Mouse (Mus musculus) olfactory bulb, adult 2 months (tissue): Measurements from ENCODE around the gene Hif1an. TPM values are rescaled to one million over a fixed set of nuclear protein-coding genes. Genes with fewer than 3 reads are reported as not detected.

Experiments
- H3K27ac ChIP-seq: fragments of 200-500 bp; 2 replicates; pipeline ENCODE4 v1.5.1; 2012; ENCODE audit warnings: low read depth, low read length; ENCODE audit not compliant: insufficient read depth
- H3K4me1 ChIP-seq: fragments of 200-500 bp; 2 replicates; pipeline ENCODE4 v1.6.1; 2012; ENCODE audit warnings: low read length; ENCODE audit not compliant: control insufficient read depth, insufficient read depth
- H3K4me3 ChIP-seq: fragments of 200-500 bp; 2 replicates; pipeline ENCODE4 v1.5.1; 2012; ENCODE audit warnings: mild to moderate bottlenecking, low read depth, low read length, moderate library complexity; ENCODE audit not compliant: insufficient read depth
- CTCF ChIP-seq: fragments of 200-500 bp; IDR thresholded peaks from 2 replicates; pipeline ENCODE4 v1.5.1; 2012; ENCODE audit warnings: low read depth, mild to moderate bottlenecking, low read length, moderate library complexity; ENCODE audit not compliant: insufficient read depth
- POLR2A ChIP-seq: fragments of 200-500 bp; IDR thresholded peaks from 2 replicates; pipeline ENCODE4 v1.6.1; 2012; ENCODE audit warnings: mild to moderate bottlenecking, low read depth, low read length, moderate library complexity; ENCODE audit not compliant: insufficient read depth
- WGBS: fragments of 180-500 bp; shearing (Covaris S2); methylation state at CpG from one replicate; pipeline ENCODE4 v1.1.7; 2018; 5-methylcytosine and 5-hydroxymethylcytosine counted together
- polyA plus RNA-seq: library from polyadenylated mRNA; stranded (reverse); fragments of >200 nt; gene quantifications from 2 replicates; pipeline ENCODE4 v1.2.4, GENCODE M21; 2012; ENCODE audit warnings: low replicate concordance; ENCODE audit not compliant: missing spikeins, insufficient read depth, insufficient read length

Gene Hif1an
- polyA plus RNA-seq, 1 experiment = not detected

GRCm38 (mm10) chr19:44554861-44555590 lies 7.6 kb upstream of the Hif1an start, which contains the start of gene Ndufb8:
Gene Ndufb8 (minus strand): TSS chr19:44555440.
- WGBS = under 1% methylated on average over 50 of the region's 50 CpGs
- TF ChIP-seq POLR2A (peak; percentile 90), CTCF (no peak)
- peak within 1 kb of the TSS; percentile 84 for H3K27ac ChIP-seq
- H3K4me3 ChIP-seq = peak within 1 kb of the TSS; percentile 79
- peaks cover 5% of the 10 kb centered on the region; the same call in 1 of the 2 replicates for H3K4me1 ChIP-seq

- no peak overlapping the region for H3K27ac ChIP-seq
- 68% methylated on average over 14 of the region's 14 CpGs for WGBS
- H3K4me1 ChIP-seq = peaks cover 5% of the 10 kb centered on the region
- H3K4me3 ChIP-seq = no peak overlapping the region
- TF ChIP-seq CTCF (no peak), POLR2A (no peak)
Measured at GRCm38 (mm10) chr19:44564006-44564405, 1.4 kb downstream of the Hif1an start.

- Histone ChIP-seq H3K4me3 (no peak overlapping the region), H3K4me1 (peaks cover 5% of the 10 kb centered on the region), H3K27ac (no peak overlapping the region)
- 70% methylated on average over 3 of the region's 3 CpGs for WGBS
- TF ChIP-seq POLR2A (no peak), CTCF (no peak)
Measured at GRCm38 (mm10) chr19:44567763-44568162, 5.1 kb downstream of the Hif1an start.

GRCm38 (mm10) chr19:44576275-44576674 lies 13.6 kb downstream of the Hif1an start:
- Histone ChIP-seq H3K27ac (no peak overlapping the region), H3K4me1 (no peaks in the 10 kb centered on the region), H3K4me3 (no peak overlapping the region)
- 78% methylated on average over 7 of the region's 7 CpGs for WGBS
- TF ChIP-seq CTCF (no peak), POLR2A (no peak)

- Histone ChIP-seq H3K4me1 (no peaks in the 10 kb centered on the region), H3K4me3 (no peak overlapping the region), H3K27ac (no peak overlapping the region)
- WGBS = 80% methylated on average over 1 of the region's 1 CpGs
- TF ChIP-seq CTCF (no peak), POLR2A (no peak)
Measured at GRCm38 (mm10) chr19:44578038-44578437, 15.4 kb downstream of the Hif1an start.

- 77% methylated on average over 10 of the region's 10 CpGs for WGBS
- H3K27ac ChIP-seq = no peak overlapping the region
- H3K4me1 ChIP-seq = no peaks in the 10 kb centered on the region
- TF ChIP-seq CTCF = no peak
- TF ChIP-seq POLR2A = no peak
- H3K4me3 ChIP-seq = no peak overlapping the region
Measured at GRCm38 (mm10) chr19:44582103-44582502, 19.5 kb downstream of the Hif1an start.

- Histone ChIP-seq H3K27ac (no peak overlapping the region), H3K4me3 (no peak overlapping the region), H3K4me1 (no peaks in the 10 kb centered on the region)
- TF ChIP-seq POLR2A (no peak), CTCF (peak; percentile 100)
- whole genome bisulfite sequencing = 40% methylated on average over 9 of the region's 9 CpGs
Measured at GRCm38 (mm10) chr19:44582638-44583309, 20.1 kb downstream of the Hif1an start.

- Histone ChIP-seq H3K4me3 (no peak overlapping the region), H3K4me1 (no peaks in the 10 kb centered on the region), H3K27ac (no peak overlapping the region)
- WGBS = 62% methylated on average over 4 of the region's 4 CpGs
- TF ChIP-seq CTCF (no peak), POLR2A (no peak)
Measured at GRCm38 (mm10) chr19:44588036-44588435, 25.4 kb downstream of the Hif1an start.

- Histone ChIP-seq H3K4me3 (no peak overlapping the region), H3K27ac (no peak overlapping the region), H3K4me1 (no peaks in the 10 kb centered on the region)
- 61% methylated on average over 7 of the region's 7 CpGs for WGBS
- TF ChIP-seq POLR2A (no peak), CTCF (no peak)
Measured at GRCm38 (mm10) chr19:44589591-44590223, 27.1 kb downstream of the Hif1an start.
